Mouse (Mus musculus): ENCODE measurements around the gene Pgpep1l.

- no peak for TF ChIP-seq CTCF (IDR thresholded peaks at IDR 0.05; ENCODE audit: extremely low read depth, insufficient read depth, low read length)
- TF ChIP-seq POLR2A (IDR thresholded peaks at IDR 0.05; ENCODE audit: extremely low read depth, insufficient read depth, low read length): no peak
These were observed 12.1 kb upstream of the Pgpep1l start for GRCm38 (mm10) chr7:68275838-68276731.

Measured in cortical plate, adult 2 months (tissue).